Mouse (Mus musculus): ENCODE results near the gene Armc9.

Armc9 gene

GRCm38 (mm10) chr1:86154133-86154823 is at the start of gene Armc9:
Gene Armc9, plus strand, starts transcription at chr1:86154780.
- peak; percentile 95 for DNase-seq

GRCm38 (mm10) chr1:86105054-86105453 is 49.5 kb upstream of the Armc9 start:
- DNase-seq, result no peak

GRCm38 (mm10) chr1:86111779-86112178 is 42.8 kb upstream of the Armc9 start, which contains the start of gene Htr2b:
Gene Htr2b, minus strand, starts transcription at chr1:86111970.
- DNase-seq, result peak; percentile 15

GRCm38 (mm10) chr1:86114141-86114540 is 40.4 kb upstream of the Armc9 start:
- DNase-seq, result no peak

GRCm38 (mm10) chr1:86119549-86119948 is 35.0 kb upstream of the Armc9 start:
- DNase-seq, result no peak

GRCm38 (mm10) chr1:86126036-86126435 is 28.5 kb upstream of the Armc9 start:
- DNase-seq, result no peak

GRCm38 (mm10) chr1:86133337-86133736 is 21.2 kb upstream of the Armc9 start, which contains the start of gene Gm21972:
Gene Gm21972, plus strand, starts transcription at chr1:86133637.
- no peak for DNase-seq

GRCm38 (mm10) chr1:86135315-86135714 is 19.3 kb upstream of the Armc9 start:
- no peak for DNase-seq

- DNase-seq, result no peak
These were observed 13.5 kb upstream of the Armc9 start for GRCm38 (mm10) chr1:86141081-86141480.

GRCm38 (mm10) chr1:86143165-86143564 is 11.4 kb upstream of the Armc9 start:
- DNase-seq, result no peak

GRCm38 (mm10) chr1:86144001-86144944 is 10.3 kb upstream of the Armc9 start:
- no peak for DNase-seq

GRCm38 (mm10) chr1:86146293-86146692 is 8.3 kb upstream of the Armc9 start:
- no peak for DNase-seq

GRCm38 (mm10) chr1:86147557-86147956 is 7.0 kb upstream of the Armc9 start:
- DNase-seq, result no peak

- DNase-seq, result no peak
These were observed 6.4 kb upstream of the Armc9 start for GRCm38 (mm10) chr1:86148161-86148560.

GRCm38 (mm10) chr1:86150929-86151328 is 3.7 kb upstream of the Armc9 start:
- no peak for DNase-seq

- no peak for DNase-seq
These were observed 3.2 kb upstream of the Armc9 start for GRCm38 (mm10) chr1:86151376-86151775.

GRCm38 (mm10) chr1:86152618-86153017 is 2.0 kb upstream of the Armc9 start:
- DNase-seq, result no peak

- DNase-seq, result no peak
These were observed 214 bp downstream of the Armc9 start for GRCm38 (mm10) chr1:86154824-86155164.

GRCm38 (mm10) chr1:86156075-86156474 is 1.5 kb downstream of the Armc9 start:
- DNase-seq, result no peak

GRCm38 (mm10) chr1:86156595-86156994 is 2.0 kb downstream of the Armc9 start:
- no peak for DNase-seq

- no peak for DNase-seq
These were observed 5.5 kb downstream of the Armc9 start for GRCm38 (mm10) chr1:86160059-86160458.

GRCm38 (mm10) chr1:86160479-86160878 is 5.9 kb downstream of the Armc9 start:
- no peak for DNase-seq

GRCm38 (mm10) chr1:86161061-86161460 is 6.5 kb downstream of the Armc9 start:
- no peak for DNase-seq

- DNase-seq, result no peak
These were observed 20.0 kb downstream of the Armc9 start for GRCm38 (mm10) chr1:86174602-86175001.
